Mouse (Mus musculus): ENCODE results near the gene Ptprk.

The Ptprk gene

GRCm38 (mm10) chr10:28550549-28550948 lies 475.9 kb downstream of the Ptprk start:
- no peak for DNase-seq (ENCODE audit: low spot score)

GRCm38 (mm10) chr10:28552068-28552467 lies 477.4 kb downstream of the Ptprk start:
- DNase-seq (ENCODE audit: low spot score), result no peak

GRCm38 (mm10) chr10:28564110-28564674 lies 489.6 kb downstream of the Ptprk start:
- no peak for DNase-seq (ENCODE audit: low spot score)

DNA sequence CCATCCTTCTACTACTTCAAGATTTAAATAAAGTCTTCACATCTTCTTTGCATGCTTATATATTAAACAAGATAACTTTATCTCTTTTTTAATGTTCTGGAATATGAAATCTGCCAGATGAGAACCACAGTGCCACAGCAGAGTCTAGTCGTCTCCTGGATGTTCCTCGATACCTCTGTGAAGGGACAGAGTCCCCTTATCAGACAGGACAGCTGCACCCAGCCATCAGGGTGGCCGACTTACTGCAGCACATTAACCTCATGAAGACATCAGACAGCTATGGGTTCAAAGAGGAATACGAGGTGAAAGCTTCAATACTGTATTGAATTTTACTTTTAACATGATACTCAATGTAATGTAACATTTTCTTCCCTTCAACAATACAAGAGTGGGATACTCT lies 491.8 kb downstream of the Ptprk start:
- no peak for DNase-seq (ENCODE audit: low spot score)

DNA sequence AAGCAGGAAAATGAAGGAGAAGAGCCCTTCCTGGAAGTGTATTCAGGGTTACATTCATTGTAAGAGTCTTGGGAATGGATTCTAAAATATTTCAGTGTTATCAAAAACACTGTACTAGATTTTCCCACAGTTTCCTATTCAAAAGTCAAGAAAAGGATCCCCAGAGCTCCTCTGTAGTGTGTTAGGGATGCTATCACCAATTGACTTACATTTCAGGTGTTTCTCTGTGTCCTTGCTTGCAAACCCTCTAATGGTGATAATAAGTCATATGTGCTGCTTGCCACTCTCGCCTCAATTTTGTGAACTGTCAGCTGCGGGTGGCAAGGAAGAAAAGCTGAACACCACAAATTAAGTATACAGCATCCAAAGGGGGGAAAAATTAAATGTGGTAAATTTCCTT lies 492.2 kb downstream of the Ptprk start:
- DNase-seq (ENCODE audit: low spot score), result no peak

DNA sequence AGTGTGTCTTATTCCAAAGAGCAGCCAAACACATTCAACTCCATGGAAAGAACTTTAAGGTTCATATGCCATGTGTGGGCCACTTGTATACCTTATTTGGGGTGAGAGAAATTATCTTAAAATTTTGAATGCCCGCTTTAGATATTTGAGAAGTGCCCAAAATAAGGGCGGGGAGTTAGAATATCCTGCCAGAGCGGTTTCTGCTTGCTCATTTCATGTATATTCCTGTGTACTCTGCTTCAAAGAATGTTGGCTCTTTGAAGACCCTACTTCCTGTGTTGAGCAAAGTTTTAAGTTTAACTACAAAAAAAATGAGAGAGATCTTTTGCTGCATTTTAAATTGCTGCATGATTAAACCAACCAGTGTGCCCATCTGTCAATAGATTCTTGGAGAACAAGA lies 492.8 kb downstream of the Ptprk start:
- no peak for DNase-seq (ENCODE audit: low spot score)

DNA sequence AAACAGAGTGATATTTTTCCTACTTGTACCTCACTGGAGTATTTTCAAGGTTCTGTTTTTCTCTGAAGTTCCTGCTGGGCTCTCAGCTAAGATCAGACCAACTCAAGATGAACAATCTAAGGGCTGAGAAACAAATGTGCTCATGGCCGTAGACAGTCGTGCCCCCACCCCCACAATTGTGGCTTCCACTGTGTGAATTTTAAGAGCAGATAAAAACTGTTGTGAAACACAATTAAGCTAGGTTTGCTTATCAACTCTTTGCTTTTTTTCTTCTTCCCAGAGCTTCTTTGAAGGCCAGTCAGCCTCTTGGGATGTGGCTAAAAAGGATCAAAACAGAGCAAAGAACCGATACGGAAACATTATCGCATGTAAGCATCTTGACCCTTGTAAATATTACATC lies 493.4 kb downstream of the Ptprk start:
- no peak for DNase-seq (ENCODE audit: low spot score)

DNA sequence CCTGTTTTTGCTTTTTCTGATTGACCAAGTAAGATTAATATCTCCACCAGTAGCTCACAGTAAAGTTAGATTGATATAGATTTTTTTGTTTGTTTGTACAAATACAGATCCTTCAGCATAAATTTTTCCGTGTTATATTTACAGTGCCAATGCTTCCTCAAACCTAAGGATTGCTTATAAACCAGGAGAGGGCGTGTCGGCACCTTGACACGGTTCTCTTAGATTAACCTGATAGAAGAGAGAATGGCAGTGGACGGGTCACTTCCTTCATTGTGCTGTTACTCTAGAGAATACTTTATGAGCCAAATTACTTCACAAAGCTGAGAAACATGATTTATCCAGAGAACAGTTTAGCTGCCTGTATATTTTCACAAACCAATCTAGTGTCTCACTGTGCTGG lies 505.0 kb downstream of the Ptprk start:
- DNase-seq (ENCODE audit: low spot score), result no peak

DNA sequence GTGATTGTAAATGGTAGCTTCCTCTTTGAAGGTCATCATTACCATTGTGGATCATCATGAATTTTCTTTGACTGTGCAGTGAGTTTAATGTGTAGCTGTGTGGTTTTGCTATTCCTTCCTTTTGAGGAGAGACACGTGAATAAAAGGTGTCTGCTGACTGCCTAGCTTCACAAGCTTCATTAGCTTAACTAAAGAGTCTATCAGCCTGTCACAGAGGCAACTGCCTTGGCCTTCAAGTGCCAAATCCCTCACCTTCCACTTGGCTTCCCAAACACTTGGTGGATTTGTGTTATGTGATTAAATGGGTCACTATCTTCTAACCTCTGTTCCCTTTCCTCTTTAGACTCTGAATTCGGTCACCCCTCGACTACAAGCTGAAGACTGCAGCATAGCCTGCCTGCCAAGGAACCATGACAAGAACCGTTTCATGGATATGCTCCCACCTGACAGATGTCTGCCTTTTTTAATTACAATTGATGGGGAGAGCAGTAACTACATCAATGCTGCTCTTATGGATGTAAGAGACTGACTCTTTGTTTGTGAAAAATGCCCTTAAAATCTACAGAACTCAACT lies 512.0 kb downstream of the Ptprk start:
- DNase-seq (ENCODE audit: low spot score), result no peak

DNA sequence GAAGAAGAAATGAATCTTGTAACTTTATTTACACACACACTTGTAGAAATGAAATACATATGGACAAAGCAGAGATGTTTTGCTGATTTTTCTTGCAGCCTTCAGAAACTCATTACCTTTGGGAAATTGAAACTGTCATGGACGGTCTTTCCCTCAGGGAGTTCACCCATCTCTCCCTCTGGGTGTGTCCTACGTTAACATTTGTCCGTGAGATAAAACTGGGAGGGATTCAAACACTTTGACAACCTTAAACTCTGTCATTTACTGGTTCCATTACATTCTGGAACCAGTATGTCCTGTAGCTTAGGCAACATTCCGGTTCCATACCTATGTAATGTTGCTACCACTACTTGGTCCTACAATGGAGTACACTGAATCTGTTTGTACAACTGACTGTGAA lies 513.8 kb downstream of the Ptprk start:
- no peak for DNase-seq (ENCODE audit: low spot score)

DNA sequence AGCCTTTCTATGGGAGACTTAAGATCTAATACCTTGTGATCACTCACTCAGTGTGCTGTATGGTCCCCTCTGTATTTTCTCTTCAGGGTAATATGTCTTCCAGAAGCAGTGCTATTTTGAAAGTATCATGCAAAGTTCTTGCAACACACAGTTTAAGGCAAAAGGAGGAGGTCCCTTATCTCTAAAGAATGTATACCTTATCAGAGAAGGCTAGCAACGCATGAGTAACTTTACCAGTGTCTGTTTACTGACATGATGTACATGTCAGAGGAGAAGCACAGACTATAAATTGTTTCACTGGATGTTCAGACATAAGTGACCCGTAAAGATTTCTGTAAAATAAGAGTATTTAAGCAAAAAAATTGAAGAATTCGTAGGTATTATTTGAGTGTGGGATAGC lies 516.2 kb downstream of the Ptprk start:
- no peak for DNase-seq (ENCODE audit: low spot score)

- no peak for DNase-seq (ENCODE audit: low spot score)
Observed at GRCm38 (mm10) chr10:28593566-28594292, 519.1 kb downstream of the Ptprk start.

DNA sequence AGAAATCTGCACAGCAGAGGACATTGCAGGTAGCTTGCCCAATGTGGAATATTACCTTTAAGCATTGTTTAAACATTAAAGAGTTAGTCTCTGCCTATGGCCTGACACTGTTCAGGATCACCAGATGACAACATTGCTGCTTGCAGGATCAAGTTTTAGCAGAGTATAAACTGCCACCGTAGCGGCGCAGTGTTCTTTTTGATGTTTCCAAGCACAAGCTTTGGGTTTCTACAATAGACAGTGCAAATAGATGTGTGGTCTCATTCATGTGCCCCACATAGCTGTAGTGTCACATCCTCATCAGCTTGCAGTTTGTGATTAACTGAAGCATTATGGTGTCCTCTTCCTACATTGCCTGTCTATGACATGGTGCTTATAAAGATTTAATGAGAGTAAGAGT lies 522.3 kb downstream of the Ptprk start:
- DNase-seq (ENCODE audit: low spot score), result no peak

GRCm38 (mm10) chr10:28609136-28609535 lies 534.5 kb downstream of the Ptprk start:
- no peak for DNase-seq (ENCODE audit: low spot score)

- no peak for DNase-seq (ENCODE audit: low spot score)
Observed at GRCm38 (mm10) chr10:28614396-28614795, 539.8 kb downstream of the Ptprk start.

GRCm38 (mm10) chr10:28617203-28617602 lies 542.6 kb downstream of the Ptprk start:
- no peak for DNase-seq (ENCODE audit: low spot score)

- DNase-seq (ENCODE audit: low spot score), result no peak
Observed at GRCm38 (mm10) chr10:28618002-28618401, 543.4 kb downstream of the Ptprk start.

DNA sequence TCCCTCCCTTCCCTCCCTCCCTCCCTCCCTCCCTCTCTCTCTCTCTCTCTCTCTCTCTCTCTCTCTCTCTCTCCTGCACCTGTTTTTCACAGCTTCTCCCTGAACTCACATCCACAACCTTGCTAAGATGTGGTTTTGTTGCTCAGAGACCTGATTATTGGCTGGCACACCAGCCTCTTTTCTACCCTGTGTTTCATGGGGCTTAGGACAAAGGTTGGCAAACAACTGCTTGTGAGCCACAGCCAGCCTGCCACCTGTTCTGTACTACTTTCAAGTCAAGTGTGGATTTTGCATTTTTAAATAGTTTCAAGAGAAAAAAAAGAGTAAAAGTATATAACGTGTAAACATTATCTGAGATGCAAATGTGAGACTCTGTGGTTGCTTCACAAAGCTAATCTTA lies 544.8 kb downstream of the Ptprk start:
- no peak for DNase-seq (ENCODE audit: low spot score)

- no peak for DNase-seq (ENCODE audit: low spot score)
Observed at GRCm38 (mm10) chr10:28636096-28636495, 561.5 kb downstream of the Ptprk start.

DNA sequence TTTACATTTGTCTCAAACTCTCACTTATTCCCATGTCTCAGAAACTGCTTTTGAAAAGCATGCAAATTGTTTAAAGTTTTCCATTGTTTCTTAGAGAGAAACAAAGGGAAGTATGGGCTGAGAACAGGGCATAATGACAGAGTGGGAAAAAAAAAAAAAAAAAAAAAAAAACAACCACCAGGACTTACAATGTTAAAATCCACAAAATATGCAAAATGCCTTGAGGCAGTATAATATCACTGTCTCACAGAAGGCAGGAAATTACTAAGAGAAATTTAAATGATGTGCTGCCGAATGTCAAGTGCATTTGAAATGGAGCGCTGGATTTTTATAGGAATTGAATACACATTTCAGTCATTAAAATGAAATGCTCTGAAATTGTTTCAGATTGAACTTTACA lies 567.3 kb downstream of the Ptprk start:
- DNase-seq (ENCODE audit: low spot score), result no peak

Data from testis, postnatal 14 days (tissue).